Mouse (Mus musculus) cerebellum, adult 2 months (tissue): Measurements from ENCODE around the gene Klk12. TPM values are rescaled to one million over a fixed set of nuclear protein-coding genes. Genes with fewer than 3 reads are reported as not detected.

Experiments
- DNase-seq, 2 experiments: peaks; one replicate each; pipeline ENCODE4 v3.0.0; 2021
- H3K27ac ChIP-seq: fragments of 200-500 bp; 2 replicates; pipeline ENCODE4 v1.5.1; 2012; ENCODE audit warnings: low read length, control low read depth, inconsistent platforms; ENCODE audit not compliant: insufficient read depth
- H3K27me3 ChIP-seq: fragments of 200-500 bp; 2 replicates; pipeline ENCODE4 v1.6.1; 2012; ENCODE audit warnings: inconsistent platforms, mild to moderate bottlenecking, low read length, moderate library complexity; ENCODE audit not compliant: control insufficient read depth, insufficient read depth
- H3K4me1 ChIP-seq: fragments of 200-500 bp; 2 replicates; pipeline ENCODE4 v1.6.1; 2011; ENCODE audit warnings: low read length; ENCODE audit not compliant: control insufficient read depth, insufficient read depth
- H3K4me3 ChIP-seq: fragments of 200-500 bp; replicated peaks from 2 replicates; pipeline ENCODE3; 2011; ENCODE audit warnings: mild to moderate bottlenecking, low read depth, low read length, control low read depth; ENCODE audit not compliant: insufficient read depth
- CTCF ChIP-seq: fragments of 200-500 bp; IDR thresholded peaks from 2 replicates; pipeline ENCODE4 v1.5.1; 2011; ENCODE audit warnings: low read depth, mild to moderate bottlenecking, control low read depth, low read length, moderate library complexity, borderline replicate concordance; ENCODE audit not compliant: insufficient read depth
- POLR2A ChIP-seq: fragments of 200-500 bp; IDR thresholded peaks from 2 replicates; pipeline ENCODE4 v1.6.1; 2011; ENCODE audit warnings: low read length, control low read depth, borderline replicate concordance; ENCODE audit not compliant: insufficient read depth
- WGBS: fragments of 180-500 bp; shearing (Covaris S2); methylation state at CpG from one replicate; pipeline ENCODE4 v1.1.7; 2018; 5-methylcytosine and 5-hydroxymethylcytosine counted together
- polyA plus RNA-seq: library from polyadenylated mRNA; depleted of rRNA; stranded (reverse); fragments of >200 nt; gene quantifications from 2 replicates; pipeline ENCODE4 v1.2.3, GENCODE M21; 2012

The Klk12 gene
- polyA plus RNA-seq, 1 experiment: not detected

- Histone ChIP-seq H3K4me1 (no peaks in the 10 kb centered on the region), H3K27me3 (no peaks in the 10 kb centered on the region), H3K4me3 (no peak overlapping the region), H3K27ac (no peak overlapping the region)
- TF ChIP-seq POLR2A (no peak), CTCF (no peak)
- no peak for DNase-seq
- 47% methylated on average over 6 of the region's 6 CpGs for WGBS
Measured at GRCm38 (mm10) chr7:43774802-43775201, 6.1 kb downstream of the Klk12 start.

GRCm38 (mm10) chr7:43775311-43776057, 6.8 kb downstream of the Klk12 start:
- H3K27ac ChIP-seq: no peak overlapping the region
- H3K27me3 ChIP-seq: no peaks in the 10 kb centered on the region
- 48% methylated on average over 7 of the region's 7 CpGs for WGBS
- no peaks in the 10 kb centered on the region for H3K4me1 ChIP-seq
- H3K4me3 ChIP-seq: no peak overlapping the region
- TF ChIP-seq CTCF: no peak
- TF ChIP-seq POLR2A: no peak
- DNase-seq: no peak

GRCm38 (mm10) chr7:43776506-43776905, 7.8 kb downstream of the Klk12 start:
- no peak for TF ChIP-seq CTCF
- no peak overlapping the region for H3K4me3 ChIP-seq
- H3K4me1 ChIP-seq: no peaks in the 10 kb centered on the region
- no peaks in the 10 kb centered on the region for H3K27me3 ChIP-seq
- DNase-seq: no peak
- no peak overlapping the region for H3K27ac ChIP-seq
- 81% methylated on average over 5 of the region's 5 CpGs for WGBS

GRCm38 (mm10) chr7:43777423-43777822, 8.7 kb downstream of the Klk12 start:
- no peak overlapping the region for H3K4me3 ChIP-seq
- no peak overlapping the region for H3K27ac ChIP-seq
- TF ChIP-seq POLR2A (no peak), CTCF (no peak)
- DNase-seq: no peak
- no peaks in the 10 kb centered on the region for H3K27me3 ChIP-seq
- WGBS: 83% methylated on average over 12 of the region's 12 CpGs
- H3K4me1 ChIP-seq: no peaks in the 10 kb centered on the region

GRCm38 (mm10) chr7:43778176-43778970, 9.7 kb downstream of the Klk12 start:
- no peak overlapping the region for H3K27ac ChIP-seq
- H3K4me1 ChIP-seq: no peaks in the 10 kb centered on the region
- no peak for DNase-seq
- 82% methylated on average over 10 of the region's 10 CpGs for WGBS
- no peaks in the 10 kb centered on the region for H3K27me3 ChIP-seq
- no peak for TF ChIP-seq CTCF
- TF ChIP-seq POLR2A: no peak
- no peak overlapping the region for H3K4me3 ChIP-seq

DNA sequence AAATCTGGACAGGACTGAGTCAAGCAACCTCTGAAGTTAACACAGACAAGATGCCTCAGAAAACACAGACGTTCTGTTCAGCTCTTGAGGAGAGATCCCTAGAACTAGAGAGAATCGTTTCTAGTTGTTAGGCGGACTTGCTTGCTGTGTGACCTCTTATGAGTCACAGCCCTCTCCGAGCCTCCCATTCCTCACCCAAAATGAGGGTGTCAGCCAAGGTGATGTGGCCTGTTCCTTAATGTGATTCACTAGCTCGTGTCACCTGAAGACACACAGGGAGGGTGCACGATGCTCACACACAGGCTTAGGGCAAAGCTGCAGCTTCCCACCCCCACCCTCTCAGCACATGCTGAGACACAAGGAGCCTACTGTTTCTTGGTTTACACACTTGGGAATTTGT, 11.5 kb downstream of the Klk12 start:
- Histone ChIP-seq H3K4me1 (no peaks in the 10 kb centered on the region; the same call in 1 of the 2 replicates), H3K4me3 (no peak overlapping the region), H3K27me3 (no peaks in the 10 kb centered on the region), H3K27ac (no peak overlapping the region)
- TF ChIP-seq CTCF: no peak
- TF ChIP-seq POLR2A: no peak
- 74% methylated on average over 6 of the region's 6 CpGs for WGBS
- DNase-seq: no peak

DNA sequence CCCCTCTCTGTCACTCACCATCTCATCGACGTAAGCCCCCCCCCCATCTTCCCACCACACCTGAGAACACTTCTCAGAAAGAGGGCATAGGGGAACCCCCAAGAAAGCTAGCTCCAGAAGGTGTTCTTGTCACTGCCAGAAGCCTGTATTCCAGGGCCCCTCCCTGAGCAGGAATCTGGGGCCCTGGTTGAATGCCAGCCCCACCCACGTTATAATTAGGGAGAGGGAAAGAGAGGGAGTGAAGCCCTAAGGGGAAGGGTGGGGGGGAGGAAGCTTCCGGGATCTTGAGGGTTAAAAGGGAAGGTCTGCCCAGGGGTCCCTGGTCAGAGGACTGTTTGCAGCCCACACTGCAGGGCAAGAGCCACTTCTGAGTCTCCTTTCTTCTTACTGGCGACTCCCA, 12.0 kb downstream of the Klk12 start, which contains the start of gene Klk10:
Klk10 (plus strand) TSS at position 290 of the 400 bp plus-strand sequence.
- H3K4me1 ChIP-seq: no peaks in the 10 kb centered on the region; the same call in 1 of the 2 replicates
- no peaks in the 10 kb centered on the region for H3K27me3 ChIP-seq
- WGBS: 39% methylated on average over 5 of the region's 5 CpGs
- H3K27ac ChIP-seq: no peak within 1 kb of the TSS
- DNase-seq: no peak
- TF ChIP-seq POLR2A (no peak), CTCF (no peak)
- H3K4me3 ChIP-seq: no peak within 1 kb of the TSS
